Mouse (Mus musculus): ENCODE measurements around the gene Zfp804b. TPM values are rescaled to one million over a fixed set of nuclear protein-coding genes. Genes with fewer than 3 reads are reported as not detected.
"Not testable (repeated sequence)": the region's sequence is repeated elsewhere in the genome, so short reads cannot be mapped to it uniquely, and the experiment has no call there.

The Zfp804b gene
- not detected in 2 replicates for polyA plus RNA-seq (2012; rRNA removed)

DNA sequence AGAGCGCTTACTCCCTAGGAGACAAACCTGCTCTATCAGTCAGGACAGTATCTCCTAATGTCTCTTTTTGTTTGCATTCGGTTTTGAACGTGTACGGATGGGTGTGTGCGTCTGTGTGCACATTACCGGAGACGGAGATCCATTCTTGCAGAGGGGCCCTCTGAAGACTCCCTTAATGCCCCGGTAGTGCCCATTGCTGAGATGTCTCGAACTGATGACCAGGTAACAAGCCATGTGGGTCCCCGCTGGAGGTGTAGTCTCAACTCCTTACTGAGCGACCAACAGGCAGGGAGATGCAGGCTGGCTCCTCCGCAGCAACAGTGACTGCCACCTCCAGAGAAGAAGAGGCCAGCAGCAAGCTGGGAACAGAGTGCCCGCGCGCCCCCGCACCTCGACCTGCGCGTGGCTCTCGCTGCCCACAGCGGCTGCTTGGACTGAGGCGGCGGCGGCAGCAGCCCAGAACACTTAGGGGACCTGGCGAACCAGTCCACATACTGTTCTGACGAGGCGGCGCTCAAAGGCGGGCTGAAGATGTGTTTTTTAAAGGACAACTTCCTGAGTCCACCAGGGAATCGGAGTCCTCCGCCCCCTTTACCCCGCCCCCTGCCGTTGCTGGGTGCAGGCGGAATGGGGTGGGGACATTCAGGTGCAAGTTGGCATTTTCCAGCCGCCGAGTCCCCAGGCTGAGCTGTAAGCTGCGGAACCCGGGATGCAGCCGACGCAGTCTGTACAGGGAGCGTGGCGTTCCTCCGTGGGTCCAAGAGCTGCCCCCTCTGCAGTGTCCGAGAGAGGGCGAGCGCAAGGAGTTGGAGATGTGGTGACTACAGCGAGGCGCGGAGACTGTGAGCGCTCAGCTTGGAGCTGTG lies at the start of gene Zfp804b:
Gene Zfp804b, minus strand, starts transcription at position 612 of the 866 bp plus-strand sequence.
- Histone ChIP-seq H3K4me1 (ENCODE audit: control insufficient read depth, insufficient read depth, low read length) (no peaks in the 10 kb centered on the region), H3K27me3 (replicated peaks; ENCODE audit: control insufficient read depth, insufficient read depth, low read length) (no peaks in the 10 kb centered on the region; the same call in 1 of the 2 replicates), H3K36me3 (ENCODE audit: control insufficient read depth, insufficient read depth, low read length) (no peaks in the 10 kb centered on the region), H3K4me3 (ENCODE audit: insufficient read depth, low read depth, low read length) (peak within 1 kb of the TSS; percentile 37; the same call in 1 of the 2 replicates), H3K27ac (ENCODE audit: insufficient read depth, low read depth, low read length) (no peak within 1 kb of the TSS)
- DNase-seq, result peak; percentile 6
- TF ChIP-seq CTCF (conservative IDR thresholded peaks at IDR 0.05; ENCODE audit: insufficient read depth, insufficient read length, low read depth, low read length) (no peak), POLR2A (IDR thresholded peaks at IDR 0.05; ENCODE audit: low read depth, low read length) (no peak)
- WGBS, result under 1% methylated on average over 50 of the region's 50 CpGs

DNA sequence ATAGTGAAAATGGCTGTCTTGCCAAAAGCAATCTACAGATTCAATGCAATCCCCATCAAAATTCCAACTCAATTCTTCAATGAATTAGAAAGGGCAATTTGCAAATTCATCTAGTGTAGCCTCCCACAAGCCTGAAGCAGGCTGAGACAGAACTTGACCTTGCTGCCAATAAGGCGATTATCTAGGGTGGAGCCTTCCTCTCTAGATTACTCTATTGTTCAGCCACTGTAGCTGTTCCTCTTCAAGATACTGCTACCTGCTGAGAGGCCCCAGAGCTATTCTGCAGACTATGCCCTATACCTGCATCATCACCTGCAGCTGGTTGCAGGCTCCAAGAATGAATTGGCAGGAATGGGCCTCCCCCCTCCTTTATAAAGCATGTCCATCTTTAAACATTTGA lies 20.1 kb upstream of the Zfp804b start:
- WGBS, result 82% methylated on average over 1 of the region's 1 CpGs
- not testable (repeated sequence) for H3K36me3 ChIP-seq (ENCODE audit: control insufficient read depth, insufficient read depth, low read length); DNase-seq; H3K4me3 ChIP-seq (ENCODE audit: insufficient read depth, low read depth, low read length); H3K4me1 ChIP-seq (ENCODE audit: control insufficient read depth, insufficient read depth, low read length); H3K27ac ChIP-seq (ENCODE audit: insufficient read depth, low read depth, low read length); H3K27me3 ChIP-seq (replicated peaks; ENCODE audit: control insufficient read depth, insufficient read depth, low read length)

DNA sequence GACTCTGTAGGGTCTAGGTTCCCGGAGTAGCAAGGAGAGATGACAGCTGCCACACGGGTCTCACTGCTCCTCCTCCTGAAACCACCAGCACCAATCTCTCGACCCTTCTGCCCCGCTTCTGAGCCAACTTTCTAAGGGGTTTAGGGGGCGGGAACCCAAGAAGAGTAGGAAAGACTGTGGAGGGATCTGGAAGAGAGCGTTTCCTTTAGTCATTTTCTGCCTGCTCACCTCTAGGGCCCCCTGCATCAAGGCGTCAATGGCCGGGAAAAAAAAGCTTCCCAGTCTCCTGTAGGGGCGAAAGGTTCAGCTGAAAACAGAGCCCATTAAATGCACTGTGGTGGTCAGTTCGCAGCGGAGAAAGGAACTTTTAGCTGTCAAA lies 444 bp upstream of the Zfp804b start:
- H3K36me3 ChIP-seq (ENCODE audit: control insufficient read depth, insufficient read depth, low read length), result no peaks in the 10 kb centered on the region
- no peaks in the 10 kb centered on the region; the same call in 1 of the 2 replicates for H3K27me3 ChIP-seq (replicated peaks; ENCODE audit: control insufficient read depth, insufficient read depth, low read length)
- TF ChIP-seq CTCF (conservative IDR thresholded peaks at IDR 0.05; ENCODE audit: insufficient read depth, insufficient read length, low read depth, low read length) (no peak), POLR2A (IDR thresholded peaks at IDR 0.05; ENCODE audit: low read depth, low read length) (no peak)
- under 1% methylated on average over 11 of the region's 11 CpGs for WGBS
- H3K27ac ChIP-seq (ENCODE audit: insufficient read depth, low read depth, low read length), result no peak overlapping the region
- no peaks in the 10 kb centered on the region for H3K4me1 ChIP-seq (ENCODE audit: control insufficient read depth, insufficient read depth, low read length)
- H3K4me3 ChIP-seq (ENCODE audit: insufficient read depth, low read depth, low read length), result peak overlapping the region; percentile 37; the same call in 1 of the 2 replicates
- DNase-seq, result no peak

DNA sequence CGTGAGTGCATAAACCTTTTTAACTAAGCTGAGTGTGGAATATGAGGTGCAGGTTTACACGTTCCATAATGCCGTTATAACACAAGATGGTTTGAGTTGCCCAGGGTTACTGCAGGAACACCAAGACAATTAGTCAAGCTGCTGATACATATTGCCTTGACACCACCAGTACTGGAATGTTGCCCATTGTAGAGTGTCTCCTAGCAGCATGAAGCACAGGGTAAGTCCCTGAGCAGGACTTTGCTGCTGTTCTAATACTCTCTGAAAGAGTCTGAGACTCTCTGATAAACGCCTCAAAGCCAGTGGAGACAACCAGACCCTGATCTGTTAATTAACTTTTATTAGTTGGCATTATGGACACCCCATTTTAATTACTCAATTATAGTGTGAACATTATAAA lies 19.0 kb downstream of the Zfp804b start:
- Histone ChIP-seq H3K27me3 (replicated peaks; ENCODE audit: control insufficient read depth, insufficient read depth, low read length) (no peaks in the 10 kb centered on the region), H3K4me1 (ENCODE audit: control insufficient read depth, insufficient read depth, low read length) (no peaks in the 10 kb centered on the region), H3K27ac (ENCODE audit: insufficient read depth, low read depth, low read length) (no peak overlapping the region), H3K36me3 (ENCODE audit: control insufficient read depth, insufficient read depth, low read length) (no peaks in the 10 kb centered on the region), H3K4me3 (ENCODE audit: insufficient read depth, low read depth, low read length) (no peak overlapping the region)
- no peak for DNase-seq
- 88% methylated on average over 4 of the region's 4 CpGs for WGBS
- TF ChIP-seq CTCF (conservative IDR thresholded peaks at IDR 0.05; ENCODE audit: insufficient read depth, insufficient read length, low read depth, low read length) (no peak), POLR2A (IDR thresholded peaks at IDR 0.05; ENCODE audit: low read depth, low read length) (no peak)

DNA sequence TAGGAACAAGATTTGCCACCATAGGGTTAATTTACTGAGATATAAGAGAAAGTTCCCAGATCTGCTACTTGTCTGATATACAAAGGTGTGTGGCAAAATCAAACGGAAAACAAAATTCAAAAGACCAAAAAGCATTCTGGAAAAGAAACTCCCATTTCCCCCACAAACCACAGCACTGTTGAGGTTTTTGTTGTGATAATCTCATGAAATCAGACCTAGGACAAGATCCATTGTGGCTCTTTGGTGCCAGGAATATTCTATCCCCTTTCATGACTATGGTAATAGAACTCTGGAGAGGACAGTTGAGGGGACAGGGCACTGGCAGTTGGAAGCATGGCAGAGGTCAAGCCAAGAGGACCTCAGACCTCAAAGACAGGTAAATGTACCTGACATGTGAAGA lies 40.7 kb downstream of the Zfp804b start, which contains the start of gene Tex47:
Gene Tex47, plus strand, starts transcription at position 301 of the 400 bp plus-strand sequence.
- TF ChIP-seq CTCF (conservative IDR thresholded peaks at IDR 0.05; ENCODE audit: insufficient read depth, insufficient read length, low read depth, low read length) (no peak), POLR2A (IDR thresholded peaks at IDR 0.05; ENCODE audit: low read depth, low read length) (no peak)
- no peak for DNase-seq
- WGBS, result 80% methylated on average over 1 of the region's 1 CpGs

DNA sequence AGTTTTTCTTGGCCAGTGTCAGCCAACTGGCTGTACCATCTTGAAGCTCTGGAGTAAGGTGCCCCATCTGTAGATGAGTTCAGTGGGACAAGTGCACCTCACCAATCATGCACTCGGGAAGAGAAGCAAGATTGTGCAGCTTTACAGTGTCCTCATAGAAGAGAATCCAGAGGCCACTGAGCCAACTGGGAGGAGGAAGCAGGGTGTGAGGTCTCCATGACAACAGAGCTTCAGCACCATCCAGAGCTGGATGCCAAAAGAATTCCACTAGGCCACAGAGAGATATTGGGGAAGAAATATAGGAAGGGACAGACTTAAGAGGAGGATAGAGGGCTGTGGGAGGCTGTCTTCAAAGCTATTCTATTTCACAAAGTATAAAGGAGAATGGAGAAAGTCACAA lies 41.6 kb downstream of the Zfp804b start:
- Histone ChIP-seq H3K4me1 (ENCODE audit: control insufficient read depth, insufficient read depth, low read length) (no peaks in the 10 kb centered on the region), H3K36me3 (ENCODE audit: control insufficient read depth, insufficient read depth, low read length) (no peaks in the 10 kb centered on the region), H3K27ac (ENCODE audit: insufficient read depth, low read depth, low read length) (no peak overlapping the region), H3K4me3 (ENCODE audit: insufficient read depth, low read depth, low read length) (no peak overlapping the region), H3K27me3 (replicated peaks; ENCODE audit: control insufficient read depth, insufficient read depth, low read length) (no peaks in the 10 kb centered on the region)
- no peak for DNase-seq
- WGBS, result 63% methylated on average over 1 of the region's 1 CpGs
- TF ChIP-seq CTCF (conservative IDR thresholded peaks at IDR 0.05; ENCODE audit: insufficient read depth, insufficient read length, low read depth, low read length) (no peak), POLR2A (IDR thresholded peaks at IDR 0.05; ENCODE audit: low read depth, low read length) (no peak)

More for the DNA sequence above, 40.7 kb downstream of the Zfp804b start, which contains the start of gene Tex47:
- H3K36me3 ChIP-seq (ENCODE audit: control insufficient read depth, insufficient read depth, low read length), result no peaks in the 10 kb centered on the region
- H3K4me1 ChIP-seq (ENCODE audit: control insufficient read depth, insufficient read depth, low read length), result no peaks in the 10 kb centered on the region
- H3K4me3 ChIP-seq (ENCODE audit: insufficient read depth, low read depth, low read length), result no peak within 1 kb of the TSS
- no peaks in the 10 kb centered on the region for H3K27me3 ChIP-seq (replicated peaks; ENCODE audit: control insufficient read depth, insufficient read depth, low read length)
- no peak within 1 kb of the TSS for H3K27ac ChIP-seq (ENCODE audit: insufficient read depth, low read depth, low read length)

DNA sequence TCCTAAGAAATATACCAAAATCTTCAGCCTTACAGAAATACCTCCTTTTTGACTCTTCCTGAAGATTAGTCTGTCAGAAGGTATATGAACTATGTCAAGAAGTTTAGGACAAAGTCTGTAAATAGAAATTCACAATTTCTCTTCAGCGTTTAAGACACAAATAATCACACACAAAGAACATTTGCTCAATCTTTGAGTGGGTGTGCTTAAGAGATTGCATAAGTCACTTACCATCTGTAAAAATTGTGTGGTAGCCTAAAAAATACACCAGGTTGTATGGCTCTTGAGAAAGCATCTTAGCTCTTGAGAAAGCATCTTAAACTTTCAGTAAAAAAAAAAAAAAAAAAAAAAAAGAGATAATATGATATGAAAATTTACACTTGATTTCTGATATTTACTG lies 60.2 kb downstream of the Zfp804b start:
- Histone ChIP-seq H3K36me3 (ENCODE audit: control insufficient read depth, insufficient read depth, low read length) (no peaks in the 10 kb centered on the region), H3K4me3 (ENCODE audit: insufficient read depth, low read depth, low read length) (no peak overlapping the region), H3K4me1 (ENCODE audit: control insufficient read depth, insufficient read depth, low read length) (no peaks in the 10 kb centered on the region), H3K27ac (ENCODE audit: insufficient read depth, low read depth, low read length) (no peak overlapping the region), H3K27me3 (replicated peaks; ENCODE audit: control insufficient read depth, insufficient read depth, low read length) (no peaks in the 10 kb centered on the region)
- no peak for TF ChIP-seq CTCF (conservative IDR thresholded peaks at IDR 0.05; ENCODE audit: insufficient read depth, insufficient read length, low read depth, low read length)
- no peak for TF ChIP-seq POLR2A (IDR thresholded peaks at IDR 0.05; ENCODE audit: low read depth, low read length)
- WGBS, result 90% methylated on average over 1 of the region's 1 CpGs
- DNase-seq, result no peak
